Comparison of ENCODE assay signal across 8 mouse cellular contexts in genomic region chr1:191905637-191906533, GRCm38 (mm10). TPM values are rescaled to one million over a fixed set of nuclear protein-coding genes. Genes with fewer than 3 reads are reported as not detected.
A peak's percentile ranks its signal among the peaks of the same experiment; 100 is the strongest.
DNase-seq lines count a peak whose midpoint lies in the region; ATAC-seq and TF ChIP-seq lines count a peak whose summit lies in the region.

No protein-coding gene starts in this region.

- H3K27ac ChIP-seq in heart, embryonic 10.5 days, result peak overlapping the region; percentile 96
- H3K27ac ChIP-seq in ES-E14 (ENCODE audit: insufficient read depth, low read depth, low read length, poor library complexity, severe bottlenecking), result peak overlapping the region; percentile 13; the same call in 1 of the 2 replicates
- 0 out of 2 replicates have a peak overlapping the region, but pooled peaks have one; percentile 41 for H3K27ac ChIP-seq in embryonic facial prominence, embryonic 12.5 days
- peak overlapping the region; percentile 67; the same call in 1 of the 2 replicates for H3K27ac ChIP-seq in hindbrain, postnatal 0 days
- no peak overlapping the region; the same call in none of the 2 replicates for H3K27ac ChIP-seq in liver, embryonic 14.5 days

- intact Hi-C loops in heart, postnatal 25 days (cut with DNase I), result loop anchor here (2.0 to 10.0 kb wide), 2 partner anchors 187 to 191 kb away; partner anchors contain the start of genes Lpgat1 and Traf5

- peak; percentile 88 for DNase-seq in heart, embryonic 10.5 days (ENCODE audit: low spot score)
- DNase-seq in heart, postnatal 25 days (ENCODE audit: low spot score), result no peak
- DNase-seq in ES-E14 (ENCODE audit: low read depth, low spot score), result peak; percentile 52
- peak; percentile 28 for DNase-seq in hindbrain, postnatal 0 days (ENCODE audit: low spot score)
- DNase-seq in liver, embryonic 14.5 days (ENCODE audit: low read depth in 3 of 3, low spot score in 3 of 3), result no peak
- DNase-seq in neural tube, embryonic 10.5 days (ENCODE audit: extremely low spot score, low spot score), result peak; percentile 22
- no peak for DNase-seq in layer of hippocampus, adult 9-11 months

- TF ChIP-seq EP300 in liver, embryonic 14.5 days (IDR thresholded peaks at IDR 0.05; ENCODE audit: low read depth), result no peak

- in situ Hi-C loops in ES-E14 (cut with MboI; ENCODE audit: low sequenced_read_pairs in 2 of 2, unreplicated experiment in 2 of 2), result no loop called here

- H3K9me3 ChIP-seq in heart, embryonic 10.5 days, result no peaks in the 10 kb centered on the region
- no peaks in the 10 kb centered on the region for H3K9me3 ChIP-seq in ES-E14 (ENCODE audit: control insufficient read depth, insufficient read depth, low read depth, low read length)
- H3K9me3 ChIP-seq in embryonic facial prominence, embryonic 12.5 days, result no peaks in the 10 kb centered on the region
- no peaks in the 10 kb centered on the region for H3K9me3 ChIP-seq in hindbrain, postnatal 0 days (ENCODE audit: low read length)
- no peaks in the 10 kb centered on the region for H3K9me3 ChIP-seq in liver, embryonic 14.5 days (ENCODE audit: control insufficient read depth, low read length)

- ATAC-seq in embryonic facial prominence, embryonic 12.5 days (ENCODE audit: insufficient number of reproducible peaks, insufficient read depth, low FRiP score, low TSS enrichment), result peak; percentile 71
- peak; percentile 59 for ATAC-seq in hindbrain, postnatal 0 days
- ATAC-seq in liver, embryonic 14.5 days (ENCODE audit: insufficient read depth), result peak; percentile 65

- peaks cover 45% of the 10 kb centered on the region for H3K4me1 ChIP-seq in heart, embryonic 10.5 days
- H3K4me1 ChIP-seq in ES-E14 (ENCODE audit: control insufficient read depth in 2 of 2, insufficient read depth in 2 of 2, low read length in 2 of 2, poor library complexity in 1 of 2), result peaks cover 0 to 13% of the 10 kb centered on the region in 2 experiments; a peak in 2 of 4 replicates
- peaks cover 20% of the 10 kb centered on the region for H3K4me1 ChIP-seq in embryonic facial prominence, embryonic 12.5 days
- H3K4me1 ChIP-seq in hindbrain, postnatal 0 days (ENCODE audit: insufficient read depth, low read length), result peaks cover 16% of the 10 kb centered on the region
- H3K4me1 ChIP-seq in liver, embryonic 14.5 days (replicated peaks; ENCODE audit: control insufficient read depth in 2 of 2, insufficient read depth in 2 of 2, low read length in 1 of 2), result peaks cover 24 to 27% of the 10 kb centered on the region in 2 experiments

- H3K9ac ChIP-seq in ES-E14 (ENCODE audit: insufficient read depth, low read depth, low read length, poor library complexity, severe bottlenecking), result peak overlapping the region; percentile 75
- H3K9ac ChIP-seq in embryonic facial prominence, embryonic 12.5 days, result peak overlapping the region; percentile 72
- H3K9ac ChIP-seq in hindbrain, postnatal 0 days (replicated peaks; ENCODE audit: low read length), result peak overlapping the region; percentile 90
- H3K9ac ChIP-seq in liver, embryonic 14.5 days (replicated peaks), result peak overlapping the region; percentile 67

- peaks cover 19% of the 10 kb centered on the region for H3K36me3 ChIP-seq in heart, embryonic 10.5 days
- H3K36me3 ChIP-seq in ES-E14 (ENCODE audit: control insufficient read depth, insufficient read depth, low read length, poor library complexity, severe bottlenecking), result peaks cover 10% of the 10 kb centered on the region
- H3K36me3 ChIP-seq in embryonic facial prominence, embryonic 12.5 days, result peaks cover 11% of the 10 kb centered on the region
- peaks cover 7% of the 10 kb centered on the region; the same call in 1 of the 2 replicates for H3K36me3 ChIP-seq in hindbrain, postnatal 0 days (ENCODE audit: insufficient read depth, low read length)
- peaks cover 26% of the 10 kb centered on the region for H3K36me3 ChIP-seq in liver, embryonic 14.5 days (replicated peaks; ENCODE audit: control insufficient read depth, insufficient read depth, low read depth)

- peaks cover 4% of the 10 kb centered on the region; the same call in 1 of the 2 replicates for H3K27me3 ChIP-seq in heart, embryonic 10.5 days (ENCODE audit: insufficient read depth, poor library complexity, severe bottlenecking)
- no peaks in the 10 kb centered on the region for H3K27me3 ChIP-seq in embryonic facial prominence, embryonic 12.5 days
- H3K27me3 ChIP-seq in hindbrain, postnatal 0 days (ENCODE audit: insufficient read depth, low read length), result no peaks in the 10 kb centered on the region
- no peaks in the 10 kb centered on the region for H3K27me3 ChIP-seq in liver, embryonic 14.5 days (ENCODE audit: control insufficient read depth, insufficient read depth, low read length)

- 4% methylated on average over 56 of the region's 58 CpGs for WGBS in heart, embryonic 10.5 days
- 4% methylated on average over 36 of the region's 58 CpGs for WGBS in embryonic facial prominence, embryonic 12.5 days
- 3% methylated on average over 47 of the region's 58 CpGs for WGBS in hindbrain, postnatal 0 days
- WGBS in liver, embryonic 14.5 days (ENCODE audit: insufficient replicate concordance), result 6% methylated on average over 45 of the region's 58 CpGs

- peak overlapping the region; percentile 98 for H3K4me2 ChIP-seq in embryonic facial prominence, embryonic 12.5 days (replicated peaks)
- H3K4me2 ChIP-seq in hindbrain, postnatal 0 days (ENCODE audit: low read depth, low read length), result peak overlapping the region; percentile 90
- peak overlapping the region; percentile 78 for H3K4me2 ChIP-seq in liver, embryonic 14.5 days (ENCODE audit: low read depth)

- TF ChIP-seq CTCF in hindbrain, postnatal 0 days (IDR thresholded peaks at IDR 0.05; ENCODE audit: low read depth), result no peak
- no peak for TF ChIP-seq CTCF in liver, embryonic 14.5 days (IDR thresholded peaks at IDR 0.05; ENCODE audit: low read depth)

- peak overlapping the region; percentile 95 for H3K4me3 ChIP-seq in heart, embryonic 10.5 days
- H3K4me3 ChIP-seq in ES-E14 (ENCODE audit: insufficient read depth in 1 of 2, low read depth in 1 of 2, low read length in 2 of 2, poor library complexity in 1 of 2, severe bottlenecking in 1 of 2), result peak overlapping the region; percentile 81 to 91
- H3K4me3 ChIP-seq in embryonic facial prominence, embryonic 12.5 days, result peak overlapping the region; percentile 89
- peak overlapping the region; percentile 94 for H3K4me3 ChIP-seq in hindbrain, postnatal 0 days (ENCODE audit: low read length)
- peak overlapping the region; percentile 70 to 90 for H3K4me3 ChIP-seq in liver, embryonic 14.5 days (ENCODE audit: insufficient read depth in 1 of 2, low read depth in 2 of 2, low read length in 2 of 2)

TF ChIP-seq in ES-E14, 5 proteins besides CTCF, POLR2A, EP300 and RAD21:
- TF ChIP-seq MAFK (IDR thresholded peaks at IDR 0.05; ENCODE audit: insufficient read depth, low read depth, low read length) (peak; percentile 50; the same call in 1 of the 2 replicates), CHD2 (IDR thresholded peaks at IDR 0.05; ENCODE audit: low read depth, low read length) (no peak)

RNA-seq across cellular contexts. Expression of gene Slc30a1, which starts 0.7 kb away (rescaled TPM):
- 1.8 and 2.5 TPM in 2 replicates for polyA plus RNA-seq in heart, embryonic 10.5 days (2016; fragmentation: Nextera tagmentation; extraction: Ambion mirVana)
- total RNA-seq in heart, postnatal 25 days (2021), result 10 to 100 TPM; 18.4 to 25.6 TPM
- 27.2 and 45.5 TPM in 2 replicates for total RNA-seq in ES-E14 (2012; rRNA removed)
- 3.3 and 3.9 TPM in 2 replicates for polyA plus RNA-seq in embryonic facial prominence, embryonic 12.5 days (2016; fragmentation: Nextera tagmentation; extraction: Ambion mirVana)
- 22.1 and 27.7 TPM in 2 replicates for total RNA-seq in hindbrain, postnatal 0 days (2014; rRNA removed)
- 5.1 TPM in 2 replicates for polyA plus RNA-seq in hindbrain, postnatal 0 days (2015; fragmentation: Nextera tagmentation; extraction: Ambion mirVana)
- 3.8 and 5.9 TPM in 2 replicates for polyA plus RNA-seq in liver, embryonic 14.5 days (2012; rRNA removed)
- polyA plus RNA-seq in liver, embryonic 14.5 days (2014; fragmentation: Nextera tagmentation; extraction: Ambion mirVana), result 2.1 and 3.2 TPM in 2 replicates

Comparison
In these comparisons a context has a peak if more than half of its experiments do, and no peak if none do; other contexts are left out.
1. DNase-seq: peak in heart, embryonic 10.5 days (single experiment), ES-E14 (single experiment), hindbrain, postnatal 0 days (single experiment) and neural tube, embryonic 10.5 days (single experiment); none in heart, postnatal 25 days (single experiment), liver, embryonic 14.5 days (0 of 3) and layer of hippocampus, adult 9-11 months (single experiment).
2. Peak in every context shown above with its lines, with median percentiles within 50 percentile points of each other: H3K4me3 ChIP-seq, H3K9ac ChIP-seq, ATAC-seq and H3K4me2 ChIP-seq.